Mouse (Mus musculus): ENCODE measurements around the gene Adamtsl4.

DNA sequence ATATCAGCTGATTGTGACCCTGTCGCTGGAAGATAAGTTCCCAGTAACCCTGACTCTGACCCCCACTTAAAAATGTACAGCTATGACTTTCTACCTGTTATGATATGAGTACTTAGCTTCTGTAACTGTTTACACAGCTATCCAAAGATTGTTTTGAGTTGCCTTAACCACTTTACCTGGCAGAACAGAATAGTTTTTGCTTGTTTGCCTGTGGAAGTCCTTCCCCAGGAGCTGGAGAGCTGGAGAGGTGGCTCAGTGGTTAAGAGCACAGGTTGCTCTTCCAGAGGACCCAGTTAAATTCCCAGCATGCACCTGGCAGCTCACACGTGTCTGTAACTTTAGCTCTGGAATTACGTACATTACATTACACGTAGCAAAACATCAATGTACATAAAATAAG is 16.9 kb upstream of the Adamtsl4 start:
- TF ChIP-seq CTCF (IDR thresholded peaks at IDR 0.05) (no peak), POLR2A (IDR thresholded peaks at IDR 0.05; ENCODE audit: insufficient read depth, low read depth, low read length) (no peak)
